Mouse (Mus musculus): Measurements from ENCODE around the gene Gm28434. TPM values are rescaled to one million over a fixed set of nuclear protein-coding genes. Genes with fewer than 3 reads are reported as not detected.

The Gm28434 gene
- polyA plus RNA-seq, 1 experiment from 2014 or later = not detected

Other genes with a start within 250 kb of the Gm28434 start
- not detected in 2 replicates for gene Csn1s2a, start 194.9 kb upstream of the Gm28434 start, polyA plus RNA-seq (2015; fragmentation: Nextera tagmentation; extraction: Ambion mirVana)
- gene Csn1s2b, start 161.4 kb upstream of the Gm28434 start, polyA plus RNA-seq (2015; fragmentation: Nextera tagmentation; extraction: Ambion mirVana) = 0.51 and 0.53 TPM in 2 replicates
- not detected in 2 replicates for gene Prr27, start 143.8 kb upstream of the Gm28434 start, polyA plus RNA-seq (2015; fragmentation: Nextera tagmentation; extraction: Ambion mirVana)
- gene Odam, start 84.5 kb upstream of the Gm28434 start, polyA plus RNA-seq (2015; fragmentation: Nextera tagmentation; extraction: Ambion mirVana) = not detected in 2 replicates
- gene Csn3, start 43.9 kb upstream of the Gm28434 start, polyA plus RNA-seq (2015; fragmentation: Nextera tagmentation; extraction: Ambion mirVana) = not detected in 2 replicates
- not detected in 2 replicates for gene 2310003L06Rik, start 58 bp upstream of the Gm28434 start, polyA plus RNA-seq (2015; fragmentation: Nextera tagmentation; extraction: Ambion mirVana)
- not detected in 2 replicates for gene Cabs1, start 9.9 kb downstream of the Gm28434 start, polyA plus RNA-seq (2015; fragmentation: Nextera tagmentation; extraction: Ambion mirVana)
- gene Smr3a, start 33.0 kb downstream of the Gm28434 start, polyA plus RNA-seq (2015; fragmentation: Nextera tagmentation; extraction: Ambion mirVana) = not detected in 2 replicates
- 0.31 TPM in 1 of 2 replicates, not detected in the other for gene Smr2, start 117.0 kb downstream of the Gm28434 start, polyA plus RNA-seq (2015; fragmentation: Nextera tagmentation; extraction: Ambion mirVana)
- not detected in 2 replicates for gene Gm11116, start 142.0 kb downstream of the Gm28434 start, polyA plus RNA-seq (2015; fragmentation: Nextera tagmentation; extraction: Ambion mirVana)
- gene Gm11115, start 184.6 kb downstream of the Gm28434 start, polyA plus RNA-seq (2015; fragmentation: Nextera tagmentation; extraction: Ambion mirVana) = not detected in 2 replicates

All from limb, embryonic 15.5 days (tissue).